Mouse (Mus musculus): Measurements from ENCODE around the gene Lsamp. TPM values are rescaled to one million over a fixed set of nuclear protein-coding genes. Genes with fewer than 3 reads are reported as not detected.

The Lsamp gene
- polyA plus RNA-seq, 1 experiment from 2014 or later = 11.8 TPM

DNA sequence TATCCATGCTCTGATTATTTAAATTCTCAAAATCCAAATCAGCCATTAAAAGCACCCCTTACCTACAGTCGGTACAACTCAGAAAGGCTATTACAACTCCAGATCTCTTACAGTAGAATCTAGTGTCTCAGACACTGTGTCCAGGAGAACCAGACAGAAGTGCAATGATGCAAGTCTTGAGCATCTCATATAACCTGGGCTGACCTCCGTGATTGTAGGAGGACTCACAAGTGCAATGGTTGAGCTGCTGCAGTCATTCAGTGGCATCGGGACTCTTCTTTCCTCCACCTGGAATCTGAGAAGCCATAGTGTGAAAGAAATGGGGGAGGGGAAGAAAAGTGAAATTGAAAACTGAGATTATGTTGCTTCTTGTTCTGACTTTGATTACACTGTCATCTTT lies 1850.5 kb downstream of the Lsamp start:
- H3K36me3 ChIP-seq = no peaks in the 10 kb centered on the region
- H3K27ac ChIP-seq = no peak overlapping the region
- no peaks in the 10 kb centered on the region for H3K9me3 ChIP-seq
- H3K27me3 ChIP-seq = no peaks in the 10 kb centered on the region
- H3K4me1 ChIP-seq = no peaks in the 10 kb centered on the region
- 60% methylated on average over 3 of the region's 3 CpGs for WGBS
- no peak overlapping the region for H3K4me3 ChIP-seq
- no peak overlapping the region for H3K4me2 ChIP-seq
- ATAC-seq (ENCODE audit: insufficient number of reproducible peaks, insufficient read depth, low FRiP score, low TSS enrichment, low read depth) = no peak
- H3K9ac ChIP-seq = no peak overlapping the region

DNA sequence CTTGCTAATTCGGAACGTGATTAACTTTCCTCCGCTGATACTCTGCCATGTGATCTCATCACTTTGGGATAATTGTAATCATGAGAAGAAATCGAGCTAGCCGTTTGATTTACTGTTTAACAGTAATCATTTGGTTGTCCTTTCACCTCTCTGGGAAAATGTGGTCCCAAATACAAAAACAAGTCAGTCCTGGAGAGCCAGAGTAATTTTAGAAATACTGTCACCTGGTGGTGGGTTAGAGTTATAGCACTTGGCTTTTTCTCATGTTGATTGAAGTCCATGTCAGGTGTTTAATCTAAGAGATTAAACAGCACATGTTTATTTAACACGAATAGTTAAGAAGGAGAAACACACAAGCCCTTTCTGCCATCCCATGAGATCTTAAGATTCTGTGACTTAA lies 1851.6 kb downstream of the Lsamp start:
- Histone ChIP-seq H3K27me3 (no peaks in the 10 kb centered on the region), H3K4me2 (no peak overlapping the region), H3K36me3 (no peaks in the 10 kb centered on the region), H3K4me1 (no peaks in the 10 kb centered on the region), H3K27ac (no peak overlapping the region), H3K9me3 (no peaks in the 10 kb centered on the region), H3K9ac (no peak overlapping the region), H3K4me3 (no peak overlapping the region)
- no peak for ATAC-seq (ENCODE audit: insufficient number of reproducible peaks, insufficient read depth, low FRiP score, low TSS enrichment, low read depth)
- 47% methylated on average over 6 of the region's 6 CpGs for WGBS

DNA sequence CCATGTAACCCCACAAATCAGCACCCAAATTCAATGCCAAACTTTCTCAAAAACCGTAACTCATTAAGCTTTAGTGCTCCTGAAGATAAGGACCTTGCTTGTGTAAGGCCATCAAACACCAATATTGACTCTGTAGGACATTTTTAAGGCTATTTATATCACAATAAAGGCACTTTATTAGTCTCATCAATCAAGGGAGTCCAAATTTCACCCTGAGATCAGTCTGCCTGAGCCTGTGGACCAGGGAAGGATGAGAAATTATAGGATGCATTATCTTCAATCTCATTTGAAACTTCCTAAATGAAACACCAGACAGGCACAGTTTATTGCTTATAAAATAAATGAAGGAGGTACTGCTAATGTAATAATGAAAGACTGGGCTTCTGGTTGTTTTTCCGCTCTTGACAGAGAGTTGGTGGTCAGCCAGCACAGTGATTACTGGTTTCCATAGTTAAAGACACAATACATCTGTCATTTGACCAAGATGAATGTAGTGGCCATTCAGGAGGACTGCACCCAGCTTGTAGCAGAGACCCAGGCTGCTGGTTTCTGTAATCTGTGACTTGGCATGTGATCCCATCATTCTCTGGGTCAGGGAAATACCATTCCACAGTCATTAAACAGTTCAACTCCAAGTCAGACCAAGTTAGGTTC lies 1855.7 kb downstream of the Lsamp start:
- WGBS = 88% methylated on average over 2 of the region's 2 CpGs
- Histone ChIP-seq H3K9ac (no peak overlapping the region), H3K27ac (no peak overlapping the region), H3K4me1 (no peaks in the 10 kb centered on the region), H3K4me3 (no peak overlapping the region), H3K9me3 (no peaks in the 10 kb centered on the region), H3K4me2 (no peak overlapping the region), H3K27me3 (no peaks in the 10 kb centered on the region), H3K36me3 (no peaks in the 10 kb centered on the region)
- no peak for ATAC-seq (ENCODE audit: insufficient number of reproducible peaks, insufficient read depth, low FRiP score, low TSS enrichment, low read depth)

DNA sequence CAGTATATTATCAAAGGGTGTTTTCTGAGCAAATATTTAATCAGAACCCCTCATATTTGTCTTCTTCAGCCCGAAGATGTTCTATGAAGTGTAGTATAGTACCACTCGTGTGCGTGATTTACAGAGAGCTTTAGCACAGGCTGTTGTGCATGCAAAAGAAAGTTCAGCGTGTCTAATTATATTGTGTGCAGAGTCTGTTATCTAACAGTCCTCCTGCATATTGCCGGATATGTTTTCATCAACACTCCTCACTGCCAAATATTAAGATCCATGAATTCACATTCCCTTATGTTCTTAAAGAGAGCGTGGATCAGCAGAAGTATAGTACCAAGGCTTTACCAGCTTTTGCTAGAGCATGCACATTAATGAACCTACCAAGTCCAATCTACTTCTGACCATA lies 1862.7 kb downstream of the Lsamp start:
- H3K9me3 ChIP-seq = no peaks in the 10 kb centered on the region
- no peak overlapping the region for H3K9ac ChIP-seq
- H3K4me2 ChIP-seq = no peak overlapping the region
- H3K36me3 ChIP-seq = no peaks in the 10 kb centered on the region
- H3K4me3 ChIP-seq = no peak overlapping the region
- WGBS = 85% methylated on average over 6 of the region's 6 CpGs
- no peaks in the 10 kb centered on the region for H3K4me1 ChIP-seq
- H3K27me3 ChIP-seq = no peaks in the 10 kb centered on the region
- no peak overlapping the region for H3K27ac ChIP-seq
- ATAC-seq (ENCODE audit: insufficient number of reproducible peaks, insufficient read depth, low FRiP score, low TSS enrichment, low read depth) = no peak

DNA sequence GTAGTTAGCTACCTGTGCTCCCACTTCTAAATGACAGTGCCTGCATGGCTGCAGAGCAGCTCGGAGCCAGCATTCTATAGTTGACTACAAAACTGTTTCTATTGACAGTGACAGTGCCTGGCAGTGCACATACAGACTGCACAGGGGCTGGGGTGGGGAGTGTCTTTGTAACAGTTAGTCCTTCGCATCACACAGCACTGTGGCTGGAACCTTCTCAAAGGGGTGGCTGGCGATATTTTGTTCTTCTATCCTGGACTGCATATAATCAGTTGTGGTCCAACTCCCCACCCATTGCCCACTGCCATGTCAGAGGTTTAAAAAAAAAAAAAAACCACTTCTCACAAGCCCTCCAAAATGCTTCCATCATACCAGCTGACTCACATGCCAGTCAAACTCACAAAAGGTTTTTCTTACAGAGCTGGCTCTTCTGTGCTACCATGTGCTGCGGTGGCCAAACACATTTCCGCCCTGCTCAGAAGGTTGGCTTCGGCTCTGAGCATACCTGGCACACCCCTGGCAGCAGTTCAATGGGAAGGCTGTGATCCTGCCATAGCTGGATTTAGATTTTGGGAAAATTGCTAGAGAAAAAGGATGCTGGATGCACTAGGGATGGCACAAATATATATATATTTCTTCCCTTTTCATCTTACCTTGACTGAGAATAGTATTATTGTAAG lies 1887.9 kb downstream of the Lsamp start:
- H3K9me3 ChIP-seq = no peaks in the 10 kb centered on the region
- H3K27me3 ChIP-seq = no peaks in the 10 kb centered on the region
- H3K9ac ChIP-seq = no peak overlapping the region
- 80% methylated on average over 6 of the region's 6 CpGs for WGBS
- ATAC-seq (ENCODE audit: insufficient number of reproducible peaks, insufficient read depth, low FRiP score, low TSS enrichment, low read depth) = no peak
- no peak overlapping the region for H3K4me3 ChIP-seq
- H3K36me3 ChIP-seq = no peaks in the 10 kb centered on the region
- H3K4me1 ChIP-seq = no peaks in the 10 kb centered on the region
- no peak overlapping the region for H3K27ac ChIP-seq
- H3K4me2 ChIP-seq = no peak overlapping the region

DNA sequence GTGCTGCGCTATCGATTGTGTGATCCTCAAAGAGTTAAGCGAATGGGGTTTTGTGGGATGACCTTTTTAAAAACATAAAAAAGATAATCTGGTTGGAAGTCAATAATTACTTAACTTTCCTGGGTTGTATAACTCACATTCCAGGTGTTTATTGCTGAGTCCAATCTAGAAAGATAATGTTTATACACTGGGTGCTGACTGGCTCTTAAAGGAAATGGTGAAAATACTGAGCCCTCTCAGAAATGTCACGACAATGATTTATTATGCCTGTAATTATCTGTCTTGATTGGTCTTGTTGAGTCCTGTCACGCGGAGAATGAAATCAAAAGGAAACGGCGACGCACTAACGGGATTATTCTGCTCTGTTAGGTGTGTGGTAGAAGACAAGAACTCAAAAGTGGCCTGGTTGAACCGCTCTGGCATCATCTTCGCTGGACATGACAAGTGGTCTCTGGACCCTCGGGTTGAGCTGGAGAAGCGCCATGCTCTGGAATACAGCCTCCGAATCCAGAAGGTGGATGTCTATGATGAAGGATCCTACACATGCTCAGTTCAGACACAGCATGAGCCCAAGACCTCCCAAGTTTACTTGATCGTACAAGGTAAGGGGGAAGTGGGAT lies 1904.5 kb downstream of the Lsamp start:
- WGBS = 82% methylated on average over 16 of the region's 16 CpGs
- Histone ChIP-seq H3K27me3 (no peaks in the 10 kb centered on the region), H3K9me3 (no peaks in the 10 kb centered on the region), H3K4me2 (no peak overlapping the region), H3K27ac (no peak overlapping the region), H3K4me3 (no peak overlapping the region), H3K4me1 (no peaks in the 10 kb centered on the region), H3K36me3 (no peaks in the 10 kb centered on the region), H3K9ac (no peak overlapping the region)
- no peak for ATAC-seq (ENCODE audit: insufficient number of reproducible peaks, insufficient read depth, low FRiP score, low TSS enrichment, low read depth)

DNA sequence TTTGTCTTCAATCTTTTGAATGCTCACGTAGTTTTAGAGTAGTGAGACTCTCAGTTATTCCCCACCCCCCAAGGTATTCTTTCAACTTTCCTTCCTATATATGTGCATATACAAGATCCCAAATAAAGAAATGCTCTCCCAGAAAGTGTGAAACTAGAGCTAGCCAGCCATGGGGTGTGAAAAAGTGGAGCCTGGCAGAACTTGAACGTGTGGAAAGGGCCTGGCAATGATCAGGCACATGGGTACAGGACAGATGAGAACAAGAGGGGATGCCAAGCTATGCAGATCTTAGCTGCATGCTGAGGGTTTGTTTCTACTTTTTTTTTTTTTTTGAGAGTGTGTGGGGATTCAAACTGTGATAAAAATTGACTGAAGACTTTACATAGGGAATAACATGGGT lies 1916.6 kb downstream of the Lsamp start:
- Histone ChIP-seq H3K4me2 (no peak overlapping the region), H3K9ac (no peak overlapping the region), H3K27ac (no peak overlapping the region), H3K9me3 (no peaks in the 10 kb centered on the region), H3K4me3 (no peak overlapping the region), H3K27me3 (no peaks in the 10 kb centered on the region), H3K36me3 (no peaks in the 10 kb centered on the region), H3K4me1 (no peaks in the 10 kb centered on the region)
- 60% methylated on average over 2 of the region's 2 CpGs for WGBS
- no peak for ATAC-seq (ENCODE audit: insufficient number of reproducible peaks, insufficient read depth, low FRiP score, low TSS enrichment, low read depth)

DNA sequence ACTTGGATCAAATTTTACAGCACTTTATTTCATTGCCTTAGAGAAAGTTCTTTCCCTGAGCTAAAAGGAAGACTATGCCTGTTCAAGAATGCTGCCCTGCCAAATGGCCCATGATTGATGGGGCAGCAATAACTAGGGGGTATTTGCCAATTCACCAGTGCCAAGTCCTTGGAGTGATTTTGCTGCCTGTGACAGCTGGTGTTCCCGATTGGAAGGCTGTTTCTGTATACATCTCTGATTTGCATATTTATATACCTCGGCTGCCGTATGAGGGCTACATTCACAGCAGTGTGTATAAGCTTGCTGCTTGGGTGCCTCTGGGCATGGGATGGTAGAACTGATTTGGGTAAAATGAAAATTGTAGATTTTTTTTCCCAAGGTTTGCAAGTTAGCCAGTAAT lies 1919.5 kb downstream of the Lsamp start:
- Histone ChIP-seq H3K4me2 (no peak overlapping the region), H3K9me3 (no peaks in the 10 kb centered on the region), H3K9ac (no peak overlapping the region), H3K27me3 (no peaks in the 10 kb centered on the region), H3K27ac (no peak overlapping the region), H3K4me1 (no peaks in the 10 kb centered on the region), H3K36me3 (no peaks in the 10 kb centered on the region), H3K4me3 (no peak overlapping the region)
- 67% methylated on average over 3 of the region's 3 CpGs for WGBS
- no peak for ATAC-seq (ENCODE audit: insufficient number of reproducible peaks, insufficient read depth, low FRiP score, low TSS enrichment, low read depth)

DNA sequence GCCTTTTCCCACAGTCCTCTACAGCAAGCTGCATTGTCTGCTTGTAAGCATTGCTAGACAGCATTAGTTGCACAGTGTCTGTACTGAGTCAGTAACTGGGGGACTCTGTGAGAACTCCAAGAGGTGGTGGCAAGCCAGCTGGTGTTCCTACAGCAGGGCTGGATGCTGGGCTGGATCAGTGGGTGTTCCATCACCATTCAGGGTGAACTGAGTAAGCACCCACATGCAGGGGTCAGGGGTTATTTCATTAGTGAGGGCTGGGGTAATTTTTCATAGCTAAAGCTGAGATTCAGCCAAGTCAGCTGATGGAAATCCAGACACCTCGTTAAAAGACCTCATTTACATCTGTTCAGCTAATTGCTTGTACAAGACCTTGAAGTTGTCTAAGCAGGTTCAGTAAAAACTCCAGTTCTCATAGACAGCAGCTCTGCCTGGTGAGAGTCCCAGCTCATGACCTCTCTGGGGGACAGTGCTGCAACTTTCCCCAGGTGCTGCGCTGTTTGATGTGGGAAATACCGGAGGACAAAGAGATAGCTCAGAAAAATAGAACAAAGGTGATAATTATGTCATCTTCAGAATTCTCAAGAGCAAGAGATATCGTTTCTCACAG lies 1928.5 kb downstream of the Lsamp start:
- no peaks in the 10 kb centered on the region for H3K27me3 ChIP-seq
- H3K4me2 ChIP-seq = no peak overlapping the region
- H3K4me1 ChIP-seq = 0 out of 2 replicates have a peak, but pooled peaks cover 7% of the 10 kb centered on the region
- no peaks in the 10 kb centered on the region for H3K36me3 ChIP-seq
- no peak overlapping the region for H3K9ac ChIP-seq
- no peak overlapping the region for H3K4me3 ChIP-seq
- no peaks in the 10 kb centered on the region for H3K9me3 ChIP-seq
- no peak overlapping the region for H3K27ac ChIP-seq
- 75% methylated on average over 4 of the region's 4 CpGs for WGBS
- ATAC-seq (ENCODE audit: insufficient number of reproducible peaks, insufficient read depth, low FRiP score, low TSS enrichment, low read depth) = no peak

DNA sequence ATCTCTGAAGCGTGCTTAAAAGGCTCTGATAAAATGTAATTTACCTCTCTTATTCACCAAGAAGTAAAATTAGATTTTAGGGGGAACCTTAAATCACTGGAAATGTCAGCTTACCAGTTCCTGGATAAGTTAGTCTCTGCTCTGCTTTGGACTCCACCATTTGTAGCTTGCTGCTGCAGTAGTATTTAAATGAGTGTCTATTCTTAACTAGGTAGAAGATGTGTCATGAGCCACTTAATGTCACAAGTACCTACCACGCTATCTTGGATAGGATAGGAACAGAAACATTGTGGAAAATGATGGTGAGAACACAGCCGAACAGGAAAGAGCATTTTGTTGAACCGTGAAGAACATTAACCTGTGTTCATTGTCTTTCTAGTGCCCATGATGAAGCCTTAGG lies 1929.2 kb downstream of the Lsamp start:
- H3K27ac ChIP-seq = no peak overlapping the region
- no peaks in the 10 kb centered on the region for H3K27me3 ChIP-seq
- H3K9ac ChIP-seq = no peak overlapping the region
- 89% methylated on average over 4 of the region's 4 CpGs for WGBS
- H3K9me3 ChIP-seq = no peaks in the 10 kb centered on the region
- H3K36me3 ChIP-seq = no peaks in the 10 kb centered on the region
- no peak overlapping the region for H3K4me2 ChIP-seq
- no peak overlapping the region for H3K4me3 ChIP-seq
- H3K4me1 ChIP-seq = 0 out of 2 replicates have a peak, but pooled peaks cover 7% of the 10 kb centered on the region
- ATAC-seq (ENCODE audit: insufficient number of reproducible peaks, insufficient read depth, low FRiP score, low TSS enrichment, low read depth) = no peak

DNA sequence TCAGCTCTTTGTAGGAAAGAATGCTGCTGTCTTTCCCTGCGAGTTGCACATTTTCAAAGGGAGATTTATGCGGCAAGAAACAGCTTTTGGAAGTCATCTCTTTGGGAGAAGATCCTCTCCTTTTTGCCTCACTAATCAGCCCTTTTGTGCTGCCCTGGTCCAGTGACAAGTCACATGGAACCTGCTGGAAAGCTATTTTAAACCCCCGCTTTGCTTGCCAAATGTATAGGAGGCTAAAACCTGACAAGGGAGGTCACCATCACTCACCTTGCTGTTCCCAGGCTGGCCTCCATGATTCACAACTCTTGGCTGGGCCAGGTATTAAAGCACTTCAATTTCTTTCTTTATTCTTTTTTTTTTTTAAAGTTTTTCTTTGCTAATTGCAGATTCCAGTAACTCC lies 1932.2 kb downstream of the Lsamp start:
- H3K27me3 ChIP-seq = no peaks in the 10 kb centered on the region
- no peak overlapping the region for H3K27ac ChIP-seq
- no peak overlapping the region for H3K9ac ChIP-seq
- no peaks in the 10 kb centered on the region for H3K36me3 ChIP-seq
- H3K4me1 ChIP-seq = 0 out of 2 replicates have a peak, but pooled peaks cover 7% of the 10 kb centered on the region
- no peaks in the 10 kb centered on the region for H3K9me3 ChIP-seq
- WGBS = 80% methylated on average over 3 of the region's 3 CpGs
- H3K4me3 ChIP-seq = no peak overlapping the region
- ATAC-seq (ENCODE audit: insufficient number of reproducible peaks, insufficient read depth, low FRiP score, low TSS enrichment, low read depth) = no peak
- H3K4me2 ChIP-seq = no peak overlapping the region

Measured in embryonic facial prominence, embryonic 13.5 days (tissue).